Comparison of ENCODE assay signal across 32 mouse cellular contexts in the genomic region with DNA sequence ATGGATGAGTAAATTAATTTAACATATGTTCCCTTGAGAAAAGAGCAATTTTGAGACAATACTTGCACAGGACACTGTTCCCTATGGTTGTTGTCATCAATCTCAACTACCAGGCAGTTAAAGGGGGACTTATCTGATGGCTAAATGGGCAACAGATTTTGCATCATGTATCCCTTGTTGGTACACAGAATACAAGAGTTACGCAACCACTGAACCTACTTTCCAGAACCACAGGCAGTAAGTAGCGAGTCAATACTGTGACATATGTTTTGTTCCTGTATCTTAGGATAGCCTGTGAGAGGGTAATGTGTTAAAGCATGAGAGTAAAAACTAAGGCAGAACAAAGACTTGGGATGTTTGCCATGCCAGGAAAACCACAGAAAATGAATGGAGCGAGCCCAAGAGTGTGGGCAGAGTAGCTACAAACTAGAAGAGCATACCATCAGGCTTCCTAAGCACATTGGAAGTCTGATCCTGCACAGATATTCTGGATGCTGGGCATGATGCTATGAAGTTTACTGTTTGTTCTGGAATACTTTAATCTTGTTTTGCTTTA.
DNase-seq lines count a peak whose midpoint lies in the region; ATAC-seq and TF ChIP-seq lines count a peak whose summit lies in the region.
"Had no signal": no experiment of that assay in that cellular context is flagged by ENCODE, and none has a peak within 500 bp of the region (broad histone marks: within the 10 kb centered on the region; RNA-seq: fewer than 3 reads in every experiment).

No protein-coding gene starts in this region.

- no peak overlapping the region for H3ac ChIP-seq in C2C12 (ENCODE audit: control insufficient read depth, insufficient read length, low read depth)

- H3K27ac ChIP-seq in layer of hippocampus, adult 2 months, result no peak overlapping the region
- no peak overlapping the region for H3K27ac ChIP-seq in forebrain, embryonic 14.5 days (ENCODE audit: low read depth, low read length)
- no peak overlapping the region for H3K27ac ChIP-seq in embryonic facial prominence, embryonic 10.5 days (replicated peaks)
- H3K27ac ChIP-seq: forebrain, embryonic 10.5 days; forebrain, embryonic 13.5 days; heart, adult 2 months; heart, embryonic 10.5 days; heart, embryonic 13.5 days; hindbrain, embryonic 14.5 days; hindbrain, postnatal 0 days had no signal

- H3K79me3 ChIP-seq in C2C12 (ENCODE audit: low read depth), result no peaks in the 10 kb centered on the region

- 94% methylated on average over 3 of the region's 3 CpGs for WGBS in forebrain, embryonic 14.5 days
- 91% methylated on average over 3 of the region's 3 CpGs for whole genome bisulfite sequencing in embryonic facial prominence, embryonic 10.5 days

- H3K27me3 ChIP-seq in C2C12 (ENCODE audit: control insufficient read depth, insufficient read depth, insufficient read length), result no peaks in the 10 kb centered on the region
- H3K27me3 ChIP-seq in forebrain, embryonic 14.5 days (replicated peaks; ENCODE audit: control insufficient read depth, insufficient read depth, low read length), result no peaks in the 10 kb centered on the region
- no peaks in the 10 kb centered on the region for H3K27me3 ChIP-seq in embryonic facial prominence, embryonic 10.5 days (replicated peaks; ENCODE audit: low read depth, poor library complexity, severe bottlenecking)
- H3K27me3 ChIP-seq: CH12.LX; forebrain, embryonic 13.5 days; heart, embryonic 13.5 days had no signal

- no peak overlapping the region for H3K4me2 ChIP-seq in forebrain, embryonic 14.5 days (ENCODE audit: low read length)
- H3K4me2 ChIP-seq: forebrain, embryonic 13.5 days; heart, embryonic 13.5 days; hindbrain, embryonic 14.5 days had no signal

- no peak for ATAC-seq in forebrain, embryonic 14.5 days
- ATAC-seq: activated CD4-positive, CD25-positive, alpha-beta regulatory T cell, adult 4 months; forebrain, embryonic 13.5 days; forebrain, postnatal 0 days; hindbrain, postnatal 0 days; inflammation-experienced regulatory T-cells, adult 6 months; intestine, embryonic 16.5 days had no signal

- no peaks in the 10 kb centered on the region for H3K36me3 ChIP-seq in C2C12 (ENCODE audit: control insufficient read depth, insufficient read depth)
- no peaks in the 10 kb centered on the region for H3K36me3 ChIP-seq in forebrain, embryonic 14.5 days (ENCODE audit: control insufficient read depth, insufficient read depth, low read length)
- H3K36me3 ChIP-seq in embryonic facial prominence, embryonic 10.5 days (replicated peaks), result no peaks in the 10 kb centered on the region
- H3K36me3 ChIP-seq: forebrain, embryonic 10.5 days; G1E; heart, embryonic 10.5 days; heart, embryonic 13.5 days had no signal

- DNase-seq in layer of hippocampus, adult 11-12 months (ENCODE audit: low spot score), result peak; percentile 7
- no peak for DNase-seq in layer of hippocampus, adult 2 months (ENCODE audit: low spot score in 2 of 2)
- peak; percentile 80 for DNase-seq in 3T3-L1 (ENCODE audit: low read depth, low spot score)
- DNase-seq in brain, adult 2 months (ENCODE audit: low read depth, low spot score), result peak; percentile 51
- DNase-seq in forebrain, embryonic 14.5 days (ENCODE audit: low spot score), result no peak
- no peak for DNase-seq in cerebellum, postnatal 25 days
- DNase-seq in embryonic facial prominence, embryonic 10.5 days (ENCODE audit: low spot score), result no peak
- DNase-seq: adrenal gland, adult 8-10 months; adrenal gland, postnatal 36 days; cerebellum, adult 11 months; cerebellum, adult 2 months; cerebellum, adult 9-11 months; cerebellum, postnatal 36 days; embryo, embryonic 11 days; forebrain, postnatal 0 days; gastrocnemius, postnatal 10 days; gastrocnemius, postnatal 36 days; heart, adult 2 months; heart, postnatal 14 days; heart, postnatal 4 days had no signal

- H3K79me2 ChIP-seq in C2C12 (ENCODE audit: control insufficient read depth, insufficient read depth), result no peaks in the 10 kb centered on the region

- TF ChIP-seq CTCF in layer of hippocampus, adult 2 months (conservative IDR thresholded peaks at IDR 0.05), result no peak
- no peak for TF ChIP-seq CTCF in C2C12 (IDR thresholded peaks at IDR 0.05; ENCODE audit: control insufficient read depth, insufficient read depth, insufficient read length)

- no peaks in the 10 kb centered on the region for H3K9me3 ChIP-seq in forebrain, embryonic 14.5 days (replicated peaks; ENCODE audit: control insufficient read depth, low read length)
- H3K9me3 ChIP-seq in embryonic facial prominence, embryonic 10.5 days, result no peaks in the 10 kb centered on the region
- H3K9me3 ChIP-seq: forebrain, embryonic 10.5 days; forebrain, embryonic 13.5 days; heart, embryonic 10.5 days; heart, embryonic 13.5 days had no signal

- H3K4me3 ChIP-seq in layer of hippocampus, adult 2 months, result no peak overlapping the region
- no peak overlapping the region for H3K4me3 ChIP-seq in C2C12 (ENCODE audit: insufficient read depth, poor library complexity, severe bottlenecking)
- H3K4me3 ChIP-seq in forebrain, embryonic 14.5 days (ENCODE audit: low read depth, low read length), result no peak overlapping the region
- H3K4me3 ChIP-seq in embryonic facial prominence, embryonic 10.5 days, result no peak overlapping the region
- H3K4me3 ChIP-seq: forebrain, embryonic 10.5 days; forebrain, embryonic 13.5 days; heart, adult 2 months; heart, embryonic 10.5 days; heart, embryonic 13.5 days had no signal

- no peak overlapping the region for H3K9ac ChIP-seq in forebrain, embryonic 14.5 days (ENCODE audit: low read length)
- H3K9ac ChIP-seq: forebrain, embryonic 13.5 days; forebrain, postnatal 0 days; heart, embryonic 13.5 days; hindbrain, embryonic 14.5 days had no signal

- H3K4me1 ChIP-seq in forebrain, embryonic 14.5 days (ENCODE audit: control insufficient read depth, insufficient read depth, low read length), result no peaks in the 10 kb centered on the region
- H3K4me1 ChIP-seq in embryonic facial prominence, embryonic 10.5 days, result no peaks in the 10 kb centered on the region
- H3K4me1 ChIP-seq: forebrain, embryonic 10.5 days; forebrain, embryonic 13.5 days; heart, embryonic 10.5 days; heart, embryonic 13.5 days had no signal

TF ChIP-seq in C2C12, 6 proteins besides CTCF, POLR2A, EP300 and RAD21:
- no peak for TF ChIP-seq USF1 (IDR thresholded peaks at IDR 0.05; ENCODE audit: low read depth)
- TF ChIP-seq MYOG (IDR thresholded peaks at IDR 0.05; ENCODE audit: control insufficient read depth, extremely low read depth, insufficient read length), result no peak
- no peak for TF ChIP-seq FOSL1 (IDR thresholded peaks at IDR 0.05; ENCODE audit: insufficient read depth, low read length, poor library complexity, severe bottlenecking)
- TF ChIP-seq CEBPB (IDR thresholded peaks at IDR 0.05; ENCODE audit: low read depth), result peak; percentile 98
- no peak for TF ChIP-seq MAX (IDR thresholded peaks at IDR 0.05)
- no peak for TF ChIP-seq MYOD1 (IDR thresholded peaks at IDR 0.05; ENCODE audit: control insufficient read depth, insufficient read length, low read depth)
TF ChIP-seq in C2C12: peak in this region for 1.

Comparison
In these comparisons a context has a peak if more than half of its experiments do, and no peak if none do; other contexts are left out.
1. DNase-seq: peak in layer of hippocampus, adult 11-12 months (single experiment), 3T3-L1 (single experiment) and brain, adult 2 months (single experiment); none in layer of hippocampus, adult 2 months (0 of 2), forebrain, embryonic 14.5 days (single experiment), cerebellum, postnatal 25 days (0 of 2) and embryonic facial prominence, embryonic 10.5 days (single experiment).